Mouse (Mus musculus) liver, postnatal 0 days (tissue): ENCODE results near the gene Npm3.

Experiments
- CTCF ChIP-seq: sonication (generic); IDR thresholded peaks from 2 replicates; pipeline ENCODE4 v1.5.1; 2016; ENCODE audit warnings: antibody characterized with exemption, low read depth
- EP300 ChIP-seq: IDR thresholded peaks from 2 replicates; pipeline ENCODE4 v1.6.1; 2016; ENCODE audit warnings: antibody characterized with exemption, low read depth, mild to moderate bottlenecking

DNA sequence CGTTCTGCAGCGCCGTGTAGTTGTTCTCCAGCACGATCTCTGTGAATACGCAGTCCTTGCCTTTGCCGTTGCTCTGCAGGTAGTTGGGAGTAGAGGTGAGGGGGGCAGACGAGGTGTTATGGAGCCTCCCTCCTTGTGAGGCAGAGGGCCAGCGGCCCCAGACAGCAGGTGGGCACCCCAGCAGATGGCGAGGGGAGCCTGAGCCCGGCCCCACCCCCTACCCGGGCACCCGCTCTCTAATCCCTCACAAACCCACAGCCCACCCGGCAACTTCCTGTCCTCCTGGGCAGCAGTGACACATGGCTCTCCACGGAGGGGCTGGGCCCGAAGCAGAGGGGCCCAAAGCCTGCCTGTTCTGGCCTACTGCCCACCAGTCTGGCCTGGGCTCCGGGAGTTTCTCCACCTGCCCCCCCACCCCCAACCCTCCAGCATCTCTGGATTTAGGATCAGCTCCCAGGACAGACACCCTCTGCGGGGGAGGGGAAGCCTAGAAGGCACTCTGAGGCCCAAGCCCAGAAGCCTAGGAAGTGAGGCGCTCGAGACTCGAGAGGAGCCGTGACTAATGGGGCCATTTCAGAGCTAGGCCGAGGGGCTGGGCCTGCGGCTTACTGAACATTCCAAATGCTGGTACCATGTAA is 12.1 kb downstream of the Npm3 start:
- TF ChIP-seq CTCF (no peak), EP300 (no peak)
